In the genomic region with DNA sequence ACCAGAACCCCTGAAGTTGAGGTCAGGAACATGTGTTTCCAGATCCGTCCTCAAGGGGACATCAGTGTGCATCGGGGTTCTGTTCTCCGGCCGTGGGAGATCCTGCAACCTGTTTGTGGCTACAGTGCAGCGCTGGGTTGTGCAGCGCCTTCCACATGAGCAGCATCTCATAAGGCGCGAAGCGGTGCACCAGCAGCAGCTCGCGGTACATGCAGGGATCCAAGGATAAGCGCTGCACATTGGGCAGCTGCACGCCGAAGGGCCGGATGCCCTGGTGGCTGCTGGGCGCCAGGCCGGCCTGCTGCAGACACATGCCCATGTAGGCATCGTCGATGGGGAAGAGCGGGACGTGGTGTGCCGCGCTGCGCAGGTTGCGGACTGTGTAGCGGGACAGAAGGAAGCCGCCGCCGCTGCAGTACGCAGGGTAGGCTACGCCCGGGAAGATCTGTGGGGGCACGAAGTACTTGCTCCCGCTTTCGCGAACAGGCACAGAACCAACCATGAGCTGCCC, we compare ENCODE assay signal across 8 mouse cellular contexts. TPM values are rescaled to one million over a fixed set of nuclear protein-coding genes. Genes with fewer than 3 reads are reported as not detected.
A peak's percentile ranks its signal among the peaks of the same experiment; 100 is the strongest.
DNase-seq lines count a peak whose midpoint lies in the region; ATAC-seq and TF ChIP-seq lines count a peak whose summit lies in the region.

No protein-coding gene starts in this region.

- no peak overlapping the region for H3K27ac ChIP-seq in embryonic facial prominence, embryonic 12.5 days
- H3K27ac ChIP-seq in hindbrain, embryonic 16.5 days (ENCODE audit: low read depth, low read length) = no peak overlapping the region
- no peak overlapping the region for H3K27ac ChIP-seq in neural tube, embryonic 15.5 days (replicated peaks)

- H3K36me3 ChIP-seq in embryonic facial prominence, embryonic 12.5 days = no peaks in the 10 kb centered on the region
- no peaks in the 10 kb centered on the region for H3K36me3 ChIP-seq in hindbrain, embryonic 16.5 days (ENCODE audit: control insufficient read depth, insufficient read depth, low read length)
- H3K36me3 ChIP-seq in neural tube, embryonic 15.5 days = no peaks in the 10 kb centered on the region

- H3K9ac ChIP-seq in embryonic facial prominence, embryonic 12.5 days = no peak overlapping the region
- peak overlapping the region; percentile 60 for H3K9ac ChIP-seq in hindbrain, embryonic 16.5 days (ENCODE audit: low read depth, low read length)
- H3K9ac ChIP-seq in neural tube, embryonic 15.5 days (replicated peaks) = peak overlapping the region; percentile 44

- H3K4me1 ChIP-seq in embryonic facial prominence, embryonic 12.5 days = peaks cover 11% of the 10 kb centered on the region
- H3K4me1 ChIP-seq in hindbrain, embryonic 16.5 days (ENCODE audit: control insufficient read depth, insufficient read depth, low read depth, low read length) = peaks cover 15% of the 10 kb centered on the region
- H3K4me1 ChIP-seq in lung, adult 2 months (ENCODE audit: control insufficient read depth, insufficient read depth, low read length) = peaks cover 11% of the 10 kb centered on the region
- H3K4me1 ChIP-seq in neural tube, embryonic 15.5 days = peaks cover 22% of the 10 kb centered on the region

- DNase-seq in kidney, adult 18-20 months = peak; percentile 37
- no peak for DNase-seq in kidney, adult 11 months
- DNase-seq in R1 (ENCODE audit: low read depth, low spot score) = peak; percentile 81
- DNase-seq in lung, adult 2 months = no peak
- no peak for DNase-seq in layer of hippocampus, adult 9-11 months

- peak overlapping the region; percentile 66 for H3K4me2 ChIP-seq in embryonic facial prominence, embryonic 12.5 days (replicated peaks)
- peak overlapping the region; percentile 97 for H3K4me2 ChIP-seq in hindbrain, embryonic 16.5 days (ENCODE audit: low read length)
- H3K4me2 ChIP-seq in neural tube, embryonic 15.5 days = peak overlapping the region; percentile 97

- H3K27me3 ChIP-seq in embryonic facial prominence, embryonic 12.5 days = peaks cover 56% of the 10 kb centered on the region
- peaks cover 29% of the 10 kb centered on the region for H3K27me3 ChIP-seq in hindbrain, embryonic 16.5 days (replicated peaks; ENCODE audit: control insufficient read depth, insufficient read depth, low read length)
- H3K27me3 ChIP-seq in neural tube, embryonic 15.5 days (replicated peaks) = peaks cover 49% of the 10 kb centered on the region

- no peak for TF ChIP-seq POLR2A in lung, adult 2 months (IDR thresholded peaks at IDR 0.05; ENCODE audit: borderline replicate concordance, extremely low read depth, low read depth, low read length)

- WGBS in embryonic facial prominence, embryonic 12.5 days = 7% methylated on average over 36 of the region's 36 CpGs
- 2% methylated on average over 36 of the region's 36 CpGs for WGBS in hindbrain, embryonic 16.5 days
- 1% methylated on average over 36 of the region's 36 CpGs for WGBS in lung, adult 2 months
- WGBS in neural tube, embryonic 15.5 days = 3% methylated on average over 36 of the region's 36 CpGs

- ATAC-seq in embryonic facial prominence, embryonic 12.5 days (ENCODE audit: insufficient number of reproducible peaks, insufficient read depth, low FRiP score, low TSS enrichment) = peak; percentile 42; the same call in 1 of the 2 replicates
- ATAC-seq in hindbrain, embryonic 16.5 days = peak; percentile 80
- ATAC-seq in neural tube, embryonic 15.5 days (ENCODE audit: low FRiP score) = peak; percentile 74

- H3K9me3 ChIP-seq in embryonic facial prominence, embryonic 12.5 days = no peaks in the 10 kb centered on the region
- H3K9me3 ChIP-seq in hindbrain, embryonic 16.5 days (ENCODE audit: control insufficient read depth, low read length) = no peaks in the 10 kb centered on the region
- H3K9me3 ChIP-seq in neural tube, embryonic 15.5 days (replicated peaks) = no peaks in the 10 kb centered on the region

- peak; percentile 66 for TF ChIP-seq CTCF in lung, adult 2 months (IDR thresholded peaks at IDR 0.05; ENCODE audit: insufficient read depth, low read length)

- peak overlapping the region; percentile 34 for H3K4me3 ChIP-seq in embryonic facial prominence, embryonic 12.5 days
- peak overlapping the region; percentile 53 for H3K4me3 ChIP-seq in hindbrain, embryonic 16.5 days (ENCODE audit: low read length)
- H3K4me3 ChIP-seq in lung, adult 2 months (replicated peaks; ENCODE audit: extremely low read depth, low read depth, low read length) = peak overlapping the region; percentile 52
- H3K4me3 ChIP-seq in neural tube, embryonic 15.5 days (replicated peaks) = peak overlapping the region; percentile 50

RNA-seq across cellular contexts. Expression of gene B3gnt6, which starts 5.7 kb away (rescaled TPM):
- not detected in 2 replicates for polyA plus RNA-seq in embryonic facial prominence, embryonic 12.5 days (2016; fragmentation: Nextera tagmentation; extraction: Ambion mirVana)
- 0.55 and 0.78 TPM in 2 replicates for polyA plus RNA-seq in hindbrain, embryonic 16.5 days (2015; fragmentation: Nextera tagmentation; extraction: Ambion mirVana)
- 1.5 and 2.1 TPM in 2 replicates for polyA plus RNA-seq in lung, adult 2 months (2012; rRNA removed)
- 0.49 and 0.77 TPM in 2 replicates for polyA plus RNA-seq in neural tube, embryonic 15.5 days (2015; fragmentation: Nextera tagmentation; extraction: Ambion mirVana)

RNA-seq across cellular contexts. Expression of gene Capn5, which starts 15.5 kb away (rescaled TPM):
- polyA plus RNA-seq in embryonic facial prominence, embryonic 12.5 days (2016; fragmentation: Nextera tagmentation; extraction: Ambion mirVana) = 5.0 and 5.7 TPM in 2 replicates
- polyA plus RNA-seq in hindbrain, embryonic 16.5 days (2015; fragmentation: Nextera tagmentation; extraction: Ambion mirVana) = 27.3 and 31.4 TPM in 2 replicates
- 19.0 and 22.2 TPM in 2 replicates for polyA plus RNA-seq in lung, adult 2 months (2012; rRNA removed)
- polyA plus RNA-seq in neural tube, embryonic 15.5 days (2015; fragmentation: Nextera tagmentation; extraction: Ambion mirVana) = 23.6 and 29.4 TPM in 2 replicates

RNA-seq across cellular contexts. Expression of gene Omp, which starts 48.3 kb away (rescaled TPM):
- polyA plus RNA-seq in embryonic facial prominence, embryonic 12.5 days (2016; fragmentation: Nextera tagmentation; extraction: Ambion mirVana) = 0.43 and 0.46 TPM in 2 replicates
- polyA plus RNA-seq in hindbrain, embryonic 16.5 days (2015; fragmentation: Nextera tagmentation; extraction: Ambion mirVana) = 0.34 and 0.37 TPM in 2 replicates
- 0.26 and 0.32 TPM in 2 replicates for polyA plus RNA-seq in lung, adult 2 months (2012; rRNA removed)
- polyA plus RNA-seq in neural tube, embryonic 15.5 days (2015; fragmentation: Nextera tagmentation; extraction: Ambion mirVana) = 0.81 and 0.91 TPM in 2 replicates

Comparison
In these comparisons a context has a peak if more than half of its experiments do, and no peak if none do; other contexts are left out.
1. DNase-seq: peak in kidney, adult 18-20 months (single experiment) and R1 (single experiment); none in kidney, adult 11 months (single experiment), lung, adult 2 months (single experiment) and layer of hippocampus, adult 9-11 months (single experiment).
2. Peak in every context shown above with its lines, with median percentiles within 50 percentile points of each other: ATAC-seq, H3K4me2 ChIP-seq and H3K4me3 ChIP-seq.